Mouse (Mus musculus): ENCODE results near the gene Gm11034. TPM values are rescaled to one million over a fixed set of nuclear protein-coding genes. Genes with fewer than 3 reads are reported as not detected.

Gene Gm11034
- total RNA-seq, 2 experiments from 2014 or later, result not detected

GRCm38 (mm10) chr8:72211846-72212245 is 1.6 kb downstream of the Gm11034 start:
- no peak for DNase-seq (ENCODE audit: low spot score in 2 of 2)

GRCm38 (mm10) chr8:72210710-72211109 is 2.7 kb downstream of the Gm11034 start:
- no peak for DNase-seq (ENCODE audit: low spot score in 2 of 2)

- DNase-seq (ENCODE audit: low spot score in 2 of 2), result no peak
Measured at GRCm38 (mm10) chr8:72210222-72210621, 3.2 kb downstream of the Gm11034 start.

GRCm38 (mm10) chr8:72208582-72208981 is 4.9 kb downstream of the Gm11034 start:
- no peak for DNase-seq (ENCODE audit: low spot score in 2 of 2)

- DNase-seq (ENCODE audit: low spot score in 2 of 2), result no peak
Measured at GRCm38 (mm10) chr8:72197997-72198396, 15.4 kb downstream of the Gm11034 start.

GRCm38 (mm10) chr8:72192065-72192464 is 21.4 kb downstream of the Gm11034 start:
- no peak for DNase-seq (ENCODE audit: low spot score in 2 of 2)

- DNase-seq (ENCODE audit: low spot score in 2 of 2), result no peak
Measured at GRCm38 (mm10) chr8:72190215-72190539, 23.3 kb downstream of the Gm11034 start.

GRCm38 (mm10) chr8:72189417-72190214 is 23.8 kb downstream of the Gm11034 start, which contains the start of gene Hsh2d:
Gene Hsh2d (plus strand): TSS chr8:72189638.
- DNase-seq (ENCODE audit: low spot score in 2 of 2), result no peak

- no peak for DNase-seq (ENCODE audit: low spot score in 2 of 2)
Measured at GRCm38 (mm10) chr8:72187793-72188331, 25.6 kb downstream of the Gm11034 start.

- DNase-seq (ENCODE audit: low spot score in 2 of 2), result no peak
Measured at GRCm38 (mm10) chr8:72183554-72184202, 29.8 kb downstream of the Gm11034 start.

- peak; percentile 68 to 69 for DNase-seq (ENCODE audit: low spot score in 2 of 2)
Measured at GRCm38 (mm10) chr8:72177346-72177925, 36.0 kb downstream of the Gm11034 start.

GRCm38 (mm10) chr8:72169681-72170249 is 43.7 kb downstream of the Gm11034 start:
- no peak for DNase-seq (ENCODE audit: low spot score in 2 of 2)

- no peak for DNase-seq (ENCODE audit: low spot score in 2 of 2)
Measured at GRCm38 (mm10) chr8:72169098-72169668, 44.3 kb downstream of the Gm11034 start.

Other genes starting within 250 kb of the Gm11034 start
- 10 to 100 TPM in 1 of 2 experiments, 1 to 10 TPM in 1; 9.5 to 15.5 TPM for gene Cyp4f18, start 204.0 kb downstream of the Gm11034 start, total RNA-seq (2021)
- gene Olfr372, start 172.4 kb downstream of the Gm11034 start, total RNA-seq (2021), result not detected
- not detected for gene Olfr373, start 130.5 kb downstream of the Gm11034 start, total RNA-seq (2021)
- gene Olfr374, start 106.6 kb downstream of the Gm11034 start, total RNA-seq (2021), result not detected
- 100 to 1,000 TPM; 210 to 289 TPM for gene Tpm4, start 78.7 kb downstream of the Gm11034 start, total RNA-seq (2021)
- 10 to 100 TPM; 51.2 to 69.1 TPM for gene Rab8a, start 52.4 kb downstream of the Gm11034 start, total RNA-seq (2021)
- not detected for gene Hsh2d, start 24.0 kb downstream of the Gm11034 start, total RNA-seq (2021)
- gene Cib3, start 799 bp downstream of the Gm11034 start, total RNA-seq (2021), result not detected
- 10 to 100 TPM; 48.6 to 71.9 TPM for gene Fam32a, start 6.1 kb upstream of the Gm11034 start, total RNA-seq (2021)
- 10 to 100 TPM; 52.6 to 55.4 TPM for gene Ap1m1, start 26.4 kb upstream of the Gm11034 start, total RNA-seq (2021)
- 10 to 100 TPM in 1 of 2 experiments, 1 to 10 TPM in 1; 4.1 to 11.3 TPM for gene Gm10282, start 91.6 kb upstream of the Gm11034 start, total RNA-seq (2021)
- gene Klf2, start 105.4 kb upstream of the Gm11034 start, total RNA-seq (2021), result 10 to 100 TPM; 44.4 to 68.3 TPM
- gene Eps15l1, start 207.8 kb upstream of the Gm11034 start, total RNA-seq (2021), result 10 to 100 TPM; 48.5 to 54.1 TPM
- 1 to 10 TPM; 3.9 to 5.3 TPM for gene Calr3, start 230.2 kb upstream of the Gm11034 start, total RNA-seq (2021)
- gene 1700030K09Rik, start 230.2 kb upstream of the Gm11034 start, total RNA-seq (2021), result 10 to 100 TPM in 1 of 2 experiments, 1 to 10 TPM in 1; 6.6 to 10.5 TPM